Mouse (Mus musculus) ovary, postnatal 36 days (tissue): ENCODE measurements around the gene Acss2.

Source experiments
- DNase-seq: peaks from one replicate; pipeline ENCODE4 v3.0.0; 2022; ENCODE audit warnings: low spot score, mixed read lengths

Acss2 gene

DNA sequence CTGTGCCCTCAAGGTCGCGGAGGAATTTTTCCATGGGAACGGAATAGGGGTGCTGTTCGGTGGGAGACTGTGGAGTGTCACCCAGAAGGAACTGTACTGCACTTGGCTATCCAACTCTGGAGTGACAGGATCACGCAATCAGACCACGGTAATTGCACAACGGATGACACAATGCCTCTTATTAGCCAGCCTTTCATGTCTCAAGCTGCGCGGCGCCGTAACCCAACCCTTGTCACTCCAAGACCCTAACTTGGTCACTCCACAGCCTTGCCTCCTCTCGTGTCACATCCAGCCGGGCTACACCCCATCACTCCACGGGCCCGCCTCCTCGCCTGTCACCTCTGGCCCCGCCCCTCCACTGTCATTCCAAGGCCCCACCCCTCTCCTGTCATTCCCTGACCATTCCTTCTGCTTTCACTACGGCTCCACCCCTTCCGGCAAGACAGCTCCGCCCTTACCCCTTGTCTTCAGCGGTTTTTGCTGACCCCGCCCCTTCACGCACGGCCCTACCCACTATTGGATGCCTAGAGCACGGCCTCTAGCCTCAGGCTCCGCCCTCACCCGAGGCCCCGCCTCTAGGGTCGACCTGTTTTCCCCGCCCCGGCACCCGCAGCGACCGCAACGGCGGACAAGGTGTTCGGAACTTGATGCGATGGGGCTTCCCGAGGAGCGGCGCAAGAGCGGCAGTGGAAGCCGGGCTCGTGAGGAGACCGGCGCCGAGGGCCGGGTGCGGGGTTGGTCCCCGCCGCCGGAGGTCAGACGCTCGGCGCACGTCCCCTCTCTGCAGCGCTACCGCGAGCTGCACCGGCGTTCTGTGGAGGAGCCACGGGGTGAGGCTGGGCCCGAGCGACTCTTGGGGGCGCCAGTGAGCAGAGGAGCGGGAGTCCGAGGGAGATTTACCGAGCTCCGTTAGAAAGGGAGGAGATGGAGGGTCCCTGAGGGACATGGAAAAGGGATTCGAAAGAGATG lies at the start of gene Acss2, which contains the start of gene Ggt7:
Gene Acss2, plus strand, starts transcription at position 494 of the 969 bp plus-strand sequence.
Gene Ggt7, minus strand, starts transcription at position 783 of the 969 bp plus-strand sequence.
- peak; percentile 98 for DNase-seq

DNA sequence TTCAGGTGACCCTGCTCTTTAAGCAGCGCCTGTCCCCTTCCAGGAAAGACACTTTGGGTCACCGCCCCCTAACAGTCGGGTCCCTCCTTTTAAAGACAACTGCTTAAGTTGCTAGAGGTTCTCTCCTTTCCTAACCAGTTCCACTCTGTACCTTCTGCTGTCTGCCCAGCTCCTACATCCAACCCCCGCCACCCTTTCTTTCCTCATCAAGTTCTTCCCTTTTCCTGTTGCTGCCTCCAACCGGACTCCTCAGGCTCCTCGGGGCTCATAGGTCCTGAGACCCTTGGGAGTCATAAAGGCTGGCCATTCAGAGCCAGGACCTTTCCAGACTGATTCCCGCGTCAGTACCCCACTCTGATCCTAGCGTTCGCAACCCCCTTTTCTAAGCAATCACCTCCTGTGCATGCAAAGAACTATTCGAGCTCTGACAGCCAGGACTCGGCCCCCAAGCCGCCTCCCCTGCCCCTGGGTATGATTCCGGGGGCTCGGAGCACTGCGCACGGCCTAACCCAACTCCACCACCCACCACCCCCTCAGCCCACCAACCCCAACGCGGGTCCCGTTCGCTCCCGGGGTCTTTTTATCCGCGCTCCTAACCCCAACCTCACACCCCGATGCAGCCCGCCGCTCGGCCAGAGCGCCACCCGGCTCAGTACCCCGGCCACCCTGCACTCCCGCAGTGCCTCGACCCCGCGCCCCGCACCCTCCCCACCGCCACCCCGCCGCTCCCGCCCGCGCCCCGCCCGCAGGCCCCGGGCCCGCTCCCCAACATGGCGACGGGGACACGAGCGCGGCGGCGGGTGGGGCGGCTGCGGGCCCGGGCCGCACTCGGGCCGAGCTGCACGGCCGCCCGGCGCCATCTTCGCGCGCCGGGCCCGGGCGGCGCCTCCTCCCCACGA lies 44.8 kb upstream of the Acss2 start:
- DNase-seq, result peak; percentile 45

DNA sequence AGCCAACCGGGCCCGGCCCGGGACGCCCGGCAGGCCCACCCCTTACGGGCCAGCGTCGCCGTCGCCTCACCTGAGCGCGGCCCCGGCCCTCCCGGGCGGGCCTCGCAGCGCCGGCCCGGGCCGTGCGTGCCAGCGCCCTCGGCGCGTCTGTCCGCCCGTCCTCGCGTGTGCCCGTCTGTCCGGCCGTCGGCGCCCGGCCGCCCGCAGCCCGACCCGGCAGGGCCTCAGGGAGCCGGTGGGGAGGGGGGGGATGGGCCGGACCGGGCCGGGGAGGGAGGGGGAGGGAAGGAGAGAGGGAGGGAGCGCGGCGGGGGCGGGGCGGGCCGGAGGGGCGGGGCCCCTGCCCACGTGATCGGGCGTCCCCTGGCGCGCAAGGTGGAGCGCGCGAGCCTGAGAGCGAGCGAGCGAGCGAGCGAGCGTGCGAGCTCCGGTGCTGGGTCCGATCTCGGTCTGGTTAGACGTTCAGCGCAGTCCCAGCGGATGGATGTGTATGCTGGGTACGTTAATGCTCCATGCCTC lies 44.1 kb upstream of the Acss2 start, which contains the start of gene Ncoa6:
Gene Ncoa6, minus strand, starts transcription at position 325 of the 519 bp plus-strand sequence.
- DNase-seq, result peak; percentile 72

DNA sequence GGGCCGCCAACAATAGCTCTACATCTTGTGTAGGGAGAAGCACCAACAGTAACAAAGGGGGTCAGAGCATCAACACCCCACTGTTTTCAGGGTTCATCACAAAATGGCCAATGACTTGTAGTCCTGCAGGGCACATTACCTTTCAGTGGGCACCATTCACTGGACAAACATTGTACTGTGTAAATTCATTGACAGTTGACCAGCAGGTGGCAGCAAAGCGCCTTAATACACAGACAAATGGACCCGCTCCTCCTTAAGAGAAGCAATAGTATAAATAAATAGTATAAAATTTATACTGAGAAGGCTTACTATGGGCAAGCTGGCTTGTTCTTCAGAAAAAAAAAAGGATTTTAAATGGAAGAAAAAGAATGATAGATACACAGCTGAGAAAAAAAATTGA lies 35.7 kb upstream of the Acss2 start:
- DNase-seq, result peak; percentile 34

DNA sequence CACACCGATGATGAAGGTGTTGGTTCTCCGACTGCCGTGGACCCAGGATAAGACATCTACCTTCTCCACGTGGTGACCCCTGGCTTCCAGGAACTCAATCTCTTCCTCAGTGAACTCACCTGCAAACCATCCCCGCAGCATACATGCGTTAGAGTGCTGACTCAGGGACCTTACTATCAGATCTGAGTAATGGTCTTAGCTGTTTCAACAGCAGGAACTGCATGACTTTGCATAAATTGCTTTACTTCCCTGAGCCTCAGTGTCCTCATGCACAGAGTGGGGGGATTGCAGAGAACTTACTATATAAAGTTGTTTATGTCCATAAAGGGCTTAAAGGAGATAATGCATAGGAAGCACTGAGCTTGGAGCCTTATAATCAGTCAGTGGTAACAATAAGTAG lies 26.8 kb upstream of the Acss2 start:
- DNase-seq, result no peak

DNA sequence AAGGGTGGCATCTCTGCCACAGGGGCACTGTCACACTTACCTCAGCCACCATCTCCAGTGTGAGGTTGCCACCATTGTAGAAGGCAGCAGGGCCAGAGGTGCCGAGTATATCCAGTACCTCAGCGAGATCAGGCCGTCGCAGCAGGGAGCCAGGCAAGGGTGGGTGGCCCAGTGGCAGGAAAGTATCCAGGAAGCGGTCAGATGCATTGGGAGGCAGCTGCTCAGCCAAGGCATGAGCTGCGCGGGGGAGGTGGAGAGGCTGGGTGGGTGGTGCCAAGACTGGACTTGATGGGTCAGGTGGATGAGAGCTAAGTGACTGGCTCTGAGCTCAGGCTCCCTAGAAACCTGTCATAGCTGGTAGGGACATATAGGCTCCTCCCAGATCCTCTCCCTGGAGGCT lies 15.2 kb upstream of the Acss2 start:
- DNase-seq, result peak; percentile 25

DNA sequence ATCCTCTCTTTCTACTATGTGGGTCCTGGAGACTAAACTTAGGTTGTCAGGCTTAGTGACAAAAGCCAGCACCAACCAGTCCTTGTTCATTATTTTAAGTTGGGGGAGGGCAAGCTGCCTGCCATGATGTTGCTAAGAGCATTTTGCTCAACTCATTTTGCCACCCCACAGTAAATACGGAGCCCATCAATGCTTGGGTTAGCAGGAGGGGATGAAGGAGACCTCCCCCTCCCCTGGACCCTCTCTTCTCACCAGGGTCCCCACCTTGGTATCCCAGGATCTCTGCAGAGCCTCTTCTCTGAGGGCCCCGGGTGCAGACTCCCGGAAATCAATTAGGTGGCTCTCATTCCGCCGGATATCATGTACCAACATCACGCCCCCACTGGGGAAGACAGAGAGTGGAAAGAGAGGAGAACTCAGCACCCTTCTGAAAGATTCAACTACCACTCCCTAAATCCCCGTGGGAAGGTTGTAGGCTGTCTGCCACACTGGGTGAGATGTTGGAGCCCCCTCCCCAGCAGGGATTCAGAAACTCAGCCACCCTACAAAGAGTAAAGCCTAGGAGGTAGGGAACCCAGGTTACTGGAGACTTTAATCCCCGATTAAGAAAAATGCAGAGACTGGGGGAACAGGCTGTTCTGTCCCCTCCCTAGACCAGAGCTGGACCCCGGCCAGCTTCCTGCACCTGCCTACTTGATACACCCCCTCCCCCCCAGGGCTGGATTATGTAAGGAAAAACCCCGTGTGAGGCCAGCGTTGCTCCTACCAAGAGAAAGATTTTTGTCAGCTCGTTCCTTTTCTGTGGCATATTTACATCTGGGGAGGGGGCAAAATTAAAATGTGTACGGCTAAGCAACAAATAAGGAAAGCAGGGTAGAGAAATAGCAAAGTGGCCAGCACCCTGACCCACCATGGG lies 13.1 kb upstream of the Acss2 start:
- DNase-seq, result no peak

DNA sequence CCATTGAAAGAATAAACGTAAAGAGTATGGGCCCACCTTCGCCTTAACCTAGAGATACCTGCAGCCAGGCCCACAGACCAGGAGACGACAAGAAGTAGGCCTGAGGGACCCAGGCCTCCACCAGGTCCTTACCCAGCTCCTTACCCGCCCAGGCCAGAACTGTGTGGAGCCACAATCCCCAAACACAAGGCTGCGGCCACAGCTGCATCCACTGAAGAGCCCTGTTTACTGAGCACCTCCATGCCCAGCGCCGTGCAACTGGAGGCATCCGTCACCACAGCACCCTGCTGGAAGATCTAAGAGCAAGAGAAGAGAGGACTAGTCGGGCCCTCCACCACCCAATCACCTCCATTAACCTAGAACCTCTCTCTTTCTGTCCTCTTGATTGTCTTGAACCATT lies 11.9 kb upstream of the Acss2 start:
- no peak for DNase-seq

DNA sequence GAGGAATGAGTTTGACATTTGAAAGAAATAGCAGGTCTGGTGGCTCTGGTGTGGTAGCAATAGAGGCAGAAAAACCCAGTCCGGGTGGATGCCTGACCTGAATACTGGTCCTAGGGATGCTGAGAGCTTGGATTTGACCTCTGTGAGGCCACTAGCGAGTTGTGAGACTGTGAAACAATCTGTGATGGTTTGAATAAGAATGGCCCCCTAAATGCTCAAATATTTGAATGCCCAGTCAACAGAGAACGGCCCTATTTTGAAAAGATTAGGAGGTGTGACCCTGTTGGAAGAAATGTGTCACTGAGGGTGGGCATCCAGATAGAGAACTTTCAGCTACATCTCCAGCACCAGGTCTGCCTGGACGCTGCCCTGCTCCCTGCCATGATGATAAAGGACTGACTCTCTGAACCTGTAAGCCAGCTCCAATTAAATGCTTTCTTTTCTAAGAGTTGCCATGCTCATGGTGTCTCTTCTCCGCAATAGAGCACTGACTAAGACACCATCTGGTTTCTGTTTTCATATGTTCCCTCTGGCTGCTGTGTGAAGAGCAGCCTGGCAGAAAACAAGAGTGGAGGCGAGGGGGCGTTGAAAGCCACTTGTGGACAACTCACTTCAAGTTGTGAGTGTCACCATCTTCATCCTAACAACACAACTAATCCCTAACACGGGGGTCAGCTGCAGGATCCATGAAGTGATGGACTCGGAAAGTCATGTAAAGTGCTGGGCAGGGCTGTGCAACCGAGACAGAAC lies 9.9 kb upstream of the Acss2 start:
- DNase-seq, result no peak

DNA sequence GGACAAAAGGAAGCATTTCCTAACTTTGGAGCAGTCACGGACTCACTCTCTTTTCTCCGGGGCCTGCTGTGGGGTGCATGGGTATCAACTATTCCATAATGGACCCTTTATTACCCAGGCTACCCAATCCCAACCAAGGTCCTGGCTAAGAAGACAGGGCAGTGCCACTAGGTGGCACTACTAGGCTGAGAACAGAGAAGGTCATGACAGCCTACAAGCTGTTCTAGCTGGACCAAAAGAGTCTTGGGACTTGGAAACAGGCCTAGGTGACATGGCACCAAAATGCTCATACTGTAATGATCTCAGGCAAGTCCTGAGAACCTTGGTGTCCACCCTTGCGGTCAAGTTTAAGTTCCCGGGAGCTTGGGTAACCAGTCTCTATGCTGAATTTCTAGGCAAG lies 5.3 kb upstream of the Acss2 start:
- DNase-seq, result peak; percentile 42

DNA sequence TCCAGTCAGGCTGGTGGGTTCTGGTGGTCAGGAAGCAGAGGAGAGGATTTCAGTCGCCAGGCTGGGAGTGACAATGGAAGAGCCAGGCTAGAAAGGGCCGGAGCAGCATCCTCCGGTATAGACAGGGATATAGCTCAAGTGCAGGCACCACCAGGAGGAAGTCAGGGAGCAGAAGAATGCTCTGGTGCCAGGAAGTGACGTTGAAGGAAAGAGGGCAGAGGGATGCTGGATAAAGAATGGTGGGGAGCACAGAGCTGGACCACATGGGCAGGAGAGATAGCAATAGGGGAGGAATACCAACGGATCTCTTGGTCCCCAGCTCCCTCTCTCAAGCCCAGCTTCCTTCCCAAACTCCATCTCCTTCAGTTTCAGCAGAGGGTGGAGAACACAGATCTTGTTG lies 4.2 kb upstream of the Acss2 start:
- DNase-seq, result no peak

DNA sequence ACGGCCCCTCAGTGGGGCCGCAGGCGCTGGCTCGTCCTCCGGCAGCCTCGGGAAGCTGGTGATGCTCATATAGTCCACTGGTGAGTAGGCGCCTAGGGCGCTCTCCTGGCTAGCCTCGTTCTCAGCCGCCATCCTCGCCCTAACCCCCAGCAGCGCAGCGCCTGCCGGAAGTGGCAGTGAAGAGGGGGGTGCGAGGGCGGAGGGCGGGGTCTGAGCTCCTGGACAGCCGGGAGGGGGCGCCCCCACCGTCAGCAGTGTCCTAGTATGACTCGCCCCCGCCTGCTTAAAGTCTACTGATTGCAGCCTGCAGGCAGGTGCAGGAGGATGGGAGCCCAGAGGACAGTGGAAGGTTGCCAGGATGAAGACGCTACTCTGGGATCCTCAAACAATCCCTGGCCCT lies 3.1 kb upstream of the Acss2 start:
- DNase-seq, result peak; percentile 75

DNA sequence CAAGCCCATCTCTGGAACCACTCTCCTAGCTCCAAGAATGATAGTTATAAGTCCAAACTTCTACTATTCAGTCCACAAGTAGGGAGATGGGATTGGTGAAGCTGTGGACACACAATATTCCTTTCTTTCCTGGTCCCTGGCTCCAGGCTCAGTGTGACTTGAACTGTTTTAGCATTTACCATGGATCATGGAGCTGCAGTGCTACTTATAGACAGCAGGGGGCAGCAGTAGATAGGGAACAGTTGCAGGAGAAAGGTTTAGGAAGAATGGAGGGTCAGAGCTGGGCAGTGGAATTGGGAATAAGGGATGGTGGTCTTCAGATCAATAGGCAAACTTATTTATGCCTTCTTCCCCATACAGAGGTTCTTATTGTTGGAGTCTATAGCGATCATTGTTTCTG lies 1.8 kb upstream of the Acss2 start:
- peak; percentile 48 for DNase-seq

DNA sequence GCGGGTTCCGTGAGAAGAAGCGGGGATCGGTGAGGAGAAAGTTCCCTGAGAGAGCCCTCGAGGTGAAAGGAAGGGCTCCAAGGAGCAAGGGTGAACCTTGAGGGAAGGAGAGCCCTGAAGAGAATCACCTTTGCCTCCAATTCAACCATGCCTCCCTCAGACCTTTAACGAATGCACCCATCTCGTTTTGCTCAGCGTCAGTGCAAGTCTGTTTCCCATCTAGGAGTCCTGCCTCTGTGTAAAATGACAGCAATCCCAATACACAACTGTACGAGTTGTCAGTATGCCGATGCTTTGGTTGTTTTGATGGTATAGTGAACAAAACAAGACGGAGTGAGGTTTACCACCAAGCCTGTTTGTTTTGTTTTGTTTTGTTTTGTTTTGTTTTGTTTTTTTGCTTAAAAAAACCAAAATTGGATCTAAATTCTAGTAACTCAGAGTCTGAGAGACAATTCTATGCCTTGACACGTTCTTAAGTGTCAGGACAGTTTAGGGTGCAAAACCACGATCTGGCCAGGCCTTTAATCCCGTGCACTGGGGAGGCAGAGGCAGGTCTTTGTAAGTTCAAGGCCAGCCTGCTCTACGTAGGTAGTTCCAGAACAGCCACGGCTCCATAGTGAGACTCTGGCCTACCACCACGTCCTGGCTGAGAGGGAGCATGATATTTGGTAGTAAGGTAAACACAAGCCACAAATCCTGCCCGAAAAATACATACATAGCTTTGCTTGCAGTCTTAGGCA lies 953 bp downstream of the Acss2 start:
- DNase-seq, result no peak

DNA sequence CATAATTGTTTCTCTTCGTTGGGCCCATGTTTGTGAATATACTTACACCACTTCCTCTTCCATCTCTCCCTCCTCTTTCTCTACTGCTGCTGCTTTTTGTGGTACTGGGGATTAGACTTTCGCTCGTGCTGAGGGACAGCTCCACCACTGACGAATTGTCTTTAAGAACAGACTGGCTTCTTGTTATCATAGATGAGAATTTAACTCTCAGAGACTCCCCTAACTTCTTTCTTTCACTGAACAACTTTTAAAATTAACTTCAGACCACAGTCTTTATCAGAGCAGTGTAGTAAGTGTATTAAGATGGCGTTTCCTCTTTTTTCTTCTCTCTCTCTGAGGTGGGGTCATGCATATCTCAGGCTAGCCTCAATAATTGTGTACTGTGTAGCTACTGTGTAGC lies 6.0 kb downstream of the Acss2 start:
- DNase-seq, result no peak

DNA sequence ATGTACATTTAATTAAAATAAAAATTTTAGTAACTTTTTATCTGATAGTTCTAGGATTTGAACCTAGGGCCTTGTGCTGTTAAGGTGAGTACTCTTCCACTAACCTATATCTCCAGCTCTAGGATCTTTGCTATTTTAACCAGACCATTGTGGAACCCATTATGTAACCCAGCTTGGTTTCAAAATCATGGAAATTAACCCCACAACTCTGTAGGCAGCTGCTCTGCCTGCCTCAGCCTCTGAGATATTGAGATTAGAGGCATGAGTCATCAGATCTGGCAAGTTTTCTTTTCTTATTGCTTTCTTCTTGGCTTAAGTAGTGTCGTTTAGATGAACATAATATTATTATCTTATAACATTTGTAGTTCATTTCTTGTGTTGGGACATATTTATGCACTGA lies 6.6 kb downstream of the Acss2 start:
- DNase-seq, result no peak

DNA sequence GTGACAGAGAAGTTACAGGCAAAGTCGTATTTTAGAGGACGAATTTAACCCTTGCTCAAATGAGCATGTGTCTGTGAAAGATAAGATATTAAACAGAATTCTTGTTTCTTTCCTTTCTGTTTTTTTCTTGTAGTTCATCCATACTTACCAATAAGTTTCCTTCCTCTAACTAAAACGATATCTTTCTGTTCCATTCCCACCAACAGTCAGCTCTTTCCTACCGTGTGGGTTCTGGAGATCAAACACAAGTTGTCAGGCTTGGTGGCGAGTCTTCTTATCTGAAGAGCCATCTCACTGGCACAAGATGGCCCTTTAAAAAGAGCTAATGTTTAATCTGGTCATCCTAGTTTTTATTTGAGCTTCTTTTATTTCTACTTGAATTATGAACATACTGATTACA lies 9.6 kb downstream of the Acss2 start:
- no peak for DNase-seq

DNA sequence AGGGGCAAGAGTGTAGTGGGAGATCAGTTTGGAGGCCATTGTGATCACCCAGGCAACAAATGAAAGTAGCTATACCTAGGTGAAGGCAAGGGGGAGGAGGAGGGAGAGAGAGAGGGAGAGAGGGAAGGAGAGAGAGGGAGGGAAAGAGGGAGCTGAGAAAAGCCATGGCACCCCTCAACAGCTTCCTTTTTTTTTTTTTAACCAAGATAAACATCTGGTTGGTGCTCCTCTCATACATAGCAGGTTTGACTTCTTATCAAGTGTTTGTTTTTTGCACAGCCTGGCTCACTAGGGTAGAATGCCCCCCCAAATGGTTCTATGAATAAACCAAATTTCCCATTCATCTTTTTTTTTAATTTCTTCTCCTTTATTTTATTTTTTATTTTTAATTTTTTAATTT lies 18.5 kb downstream of the Acss2 start:
- DNase-seq, result no peak

DNA sequence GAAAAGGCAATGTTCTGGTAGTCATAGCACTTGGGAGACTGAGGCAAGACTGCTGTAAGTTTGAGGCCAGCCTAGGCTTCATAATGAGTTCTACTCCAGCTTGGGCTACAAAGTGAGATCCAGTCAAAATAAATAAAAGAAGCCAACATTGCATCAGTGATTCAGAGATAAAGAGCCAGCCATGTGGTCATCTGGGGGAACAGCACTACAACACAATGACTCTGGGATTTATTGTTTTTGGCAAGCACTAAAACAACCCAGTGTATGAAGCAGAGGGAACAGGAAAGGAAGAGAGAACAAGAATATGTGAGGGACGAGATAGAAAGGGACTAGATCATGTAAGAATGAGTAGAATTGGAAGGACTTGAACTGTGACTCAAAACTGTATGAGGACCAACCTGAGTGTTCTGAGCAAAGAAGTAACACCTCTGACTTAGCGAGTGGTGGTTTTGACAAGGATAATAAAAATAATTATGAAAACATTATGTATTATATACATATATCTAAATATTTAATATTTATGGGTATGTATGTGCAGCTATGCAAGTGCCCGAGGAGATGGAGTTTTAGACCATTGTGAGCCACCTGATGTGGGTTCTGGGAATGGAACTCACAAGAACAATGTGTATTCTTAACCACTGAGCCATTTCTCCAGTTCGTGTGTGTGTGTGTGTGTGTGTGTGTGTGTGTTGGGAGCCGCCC lies 20.2 kb downstream of the Acss2 start:
- no peak for DNase-seq
